Mouse (Mus musculus) ES-Bruce4 (cell line): ENCODE data around the gene Pld1. TPM values are rescaled to one million over a fixed set of nuclear protein-coding genes. Genes with fewer than 3 reads are reported as not detected.

Experiments used
- H3K27ac ChIP-seq: 2 replicates; pipeline ENCODE4 v1.5.1; 2012; ENCODE audit warnings: low read length, inconsistent platforms; ENCODE audit not compliant: insufficient read depth
- H3K27me3 ChIP-seq: 2 replicates; pipeline ENCODE4 v1.6.1; 2012; ENCODE audit warnings: mild to moderate bottlenecking, low read length, inconsistent platforms; ENCODE audit not compliant: control insufficient read depth, poor library complexity, insufficient read depth, severe bottlenecking
- H3K36me3 ChIP-seq: 2 replicates; pipeline ENCODE4 v1.6.1; 2012; ENCODE audit warnings: inconsistent platforms, mild to moderate bottlenecking, low read length, moderate library complexity; ENCODE audit not compliant: control insufficient read depth, poor library complexity, insufficient read depth, severe bottlenecking
- H3K4me1 ChIP-seq: one replicate; pipeline ENCODE4 v1.8.1; 2011; ENCODE audit warnings: low read length; ENCODE audit not compliant: control insufficient read depth, insufficient read depth
- H3K4me3 ChIP-seq: 2 replicates; pipeline ENCODE4 v1.5.1; 2011; ENCODE audit warnings: low read depth, mild to moderate bottlenecking, low read length
- H3K9ac ChIP-seq: 2 replicates; pipeline ENCODE4 v1.6.1; 2012; ENCODE audit warnings: low read depth, mild to moderate bottlenecking, inconsistent platforms; ENCODE audit not compliant: poor library complexity, severe bottlenecking
- H3K9me3 ChIP-seq: replicated peaks from 2 replicates; pipeline ENCODE4 v1.6.1; 2012; ENCODE audit warnings: mild to moderate bottlenecking, low read length, inconsistent platforms; ENCODE audit not compliant: control insufficient read depth, poor library complexity, insufficient read depth, severe bottlenecking
- CTCF ChIP-seq: IDR thresholded peaks from one replicate; pipeline ENCODE4 v1.8.1; 2011; ENCODE audit warnings: low read depth, low read length
- EP300 ChIP-seq: IDR thresholded peaks from 2 replicates; pipeline ENCODE4 v1.6.1; 2011; ENCODE audit warnings: low read depth, low read length; ENCODE audit not compliant: insufficient read depth
- POLR2A ChIP-seq: IDR thresholded peaks from one replicate; pipeline ENCODE4 v1.8.1; 2011; ENCODE audit warnings: low read length; ENCODE audit not compliant: insufficient read depth
- polyA plus RNA-seq: library from polyadenylated mRNA; stranded (reverse); fragments of >200 nt; gene quantifications from 2 replicates; pipeline ENCODE4 v1.2.4, GENCODE M21; 2011; ENCODE audit warnings: low read depth; ENCODE audit not compliant: missing spikeins, insufficient read depth, insufficient read length

Pld1 gene
- polyA plus RNA-seq, 1 experiment = 5.8 TPM

- no peaks in the 10 kb centered on the region for H3K27me3 ChIP-seq
- no peaks in the 10 kb centered on the region for H3K9me3 ChIP-seq
- H3K36me3 ChIP-seq = no peaks in the 10 kb centered on the region
- no peak overlapping the region for H3K9ac ChIP-seq
- no peak overlapping the region for H3K4me3 ChIP-seq
- H3K27ac ChIP-seq = no peak overlapping the region
- H3K4me1 ChIP-seq = no peaks in the 10 kb centered on the region
- TF ChIP-seq POLR2A (no peak), CTCF (no peak)
Observed at GRCm38 (mm10) chr3:27950726-27951125, 12.2 kb downstream of the Pld1 start.

DNA sequence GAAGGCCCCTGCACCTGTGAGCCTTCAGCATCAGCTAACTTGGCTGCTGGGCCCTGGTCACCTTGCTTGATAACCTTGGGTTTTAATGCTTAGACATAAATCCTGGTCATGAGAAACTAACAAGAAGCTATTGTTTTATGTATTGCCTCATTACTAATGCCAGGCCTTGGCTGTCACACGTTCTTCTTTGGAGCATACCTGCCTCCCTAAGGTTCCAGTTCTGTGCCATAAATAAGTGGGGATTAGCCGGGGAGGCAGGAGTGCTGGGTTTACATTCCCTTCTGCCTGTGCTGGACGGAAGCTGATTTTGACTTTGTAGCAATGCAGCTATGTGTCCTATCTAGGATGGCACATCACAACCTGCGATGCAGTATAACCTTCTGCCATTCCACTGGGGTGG lies 13.2 kb downstream of the Pld1 start:
- Histone ChIP-seq H3K27me3 (no peaks in the 10 kb centered on the region), H3K27ac (no peak overlapping the region), H3K4me3 (no peak overlapping the region), H3K9me3 (no peaks in the 10 kb centered on the region), H3K9ac (no peak overlapping the region), H3K36me3 (no peaks in the 10 kb centered on the region), H3K4me1 (no peaks in the 10 kb centered on the region)
- TF ChIP-seq CTCF (no peak), EP300 (no peak), POLR2A (no peak)

GRCm38 (mm10) chr3:27956006-27956405 lies 17.5 kb downstream of the Pld1 start:
- Histone ChIP-seq H3K4me1 (no peaks in the 10 kb centered on the region), H3K9ac (no peak overlapping the region), H3K36me3 (no peaks in the 10 kb centered on the region), H3K27me3 (no peaks in the 10 kb centered on the region), H3K4me3 (no peak overlapping the region), H3K27ac (no peak overlapping the region), H3K9me3 (no peaks in the 10 kb centered on the region)
- no peak for TF ChIP-seq POLR2A

DNA sequence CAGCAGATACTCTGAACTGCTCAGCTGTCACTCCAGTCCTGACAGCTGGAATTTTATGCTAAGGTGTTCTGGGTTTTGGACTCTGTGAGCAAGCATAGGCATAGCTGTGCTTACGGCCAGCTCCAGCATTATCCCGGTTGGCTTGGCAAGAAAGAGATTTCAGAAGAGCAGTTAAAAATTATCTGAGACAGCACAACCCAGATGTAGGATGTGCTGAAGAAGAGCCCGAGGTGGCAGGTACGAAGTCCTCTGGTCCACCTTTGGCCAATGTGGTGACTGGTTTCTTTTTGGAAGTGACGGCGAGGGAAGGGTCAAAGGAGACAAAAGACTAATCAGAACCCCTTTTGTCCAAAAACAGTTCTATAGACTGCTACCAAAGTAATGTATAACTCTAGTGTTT lies 20.7 kb downstream of the Pld1 start:
- Histone ChIP-seq H3K9ac (no peak overlapping the region), H3K27me3 (no peaks in the 10 kb centered on the region), H3K4me1 (no peaks in the 10 kb centered on the region), H3K36me3 (no peaks in the 10 kb centered on the region), H3K4me3 (no peak overlapping the region), H3K27ac (no peak overlapping the region), H3K9me3 (no peaks in the 10 kb centered on the region)
- TF ChIP-seq EP300 = no peak
- TF ChIP-seq CTCF = no peak
- no peak for TF ChIP-seq POLR2A

DNA sequence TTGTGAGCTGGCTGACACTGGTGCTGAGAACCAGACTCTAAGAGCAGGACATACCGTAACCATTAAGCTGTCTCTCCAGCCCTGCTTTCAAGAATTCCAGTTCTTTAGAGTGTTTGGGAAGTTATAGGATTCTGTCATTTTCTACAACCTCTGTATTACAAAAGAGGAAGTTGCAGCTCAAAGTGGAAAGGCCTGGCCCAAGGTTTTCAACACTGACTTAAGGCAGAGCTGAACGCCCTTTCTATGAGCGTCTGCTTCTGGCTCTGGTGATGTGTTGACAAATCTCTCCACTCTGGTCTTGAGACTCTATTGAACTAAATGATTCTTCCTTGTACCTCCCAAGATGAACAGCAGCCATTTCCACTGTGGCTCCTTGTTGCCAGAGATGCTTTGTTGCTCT lies 22.7 kb downstream of the Pld1 start:
- TF ChIP-seq EP300 (no peak), CTCF (no peak), POLR2A (no peak)

DNA sequence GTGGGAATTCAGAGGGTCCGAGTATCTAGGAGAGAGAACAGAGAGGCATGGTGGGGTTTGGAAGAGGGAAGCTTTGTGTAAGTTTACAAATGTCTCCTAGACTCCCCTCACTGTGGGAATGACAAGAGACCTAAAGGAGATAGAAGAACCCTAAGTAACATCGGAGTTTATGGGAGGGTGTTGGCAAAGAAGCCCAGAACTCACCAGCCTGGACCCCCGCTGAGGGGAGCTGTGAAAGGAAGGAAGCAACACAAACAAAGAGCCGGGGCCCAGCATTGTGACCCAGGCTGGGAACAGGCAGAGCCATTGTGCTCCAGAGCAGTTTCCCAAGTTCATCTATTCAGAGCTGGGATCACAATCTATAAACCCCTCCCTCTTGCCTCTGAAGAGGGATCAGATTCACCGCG lies 25.3 kb downstream of the Pld1 start:
- Histone ChIP-seq H3K4me3 (no peak overlapping the region), H3K27me3 (no peaks in the 10 kb centered on the region), H3K9ac (no peak overlapping the region), H3K27ac (no peak overlapping the region), H3K4me1 (no peaks in the 10 kb centered on the region), H3K9me3 (no peaks in the 10 kb centered on the region), H3K36me3 (no peaks in the 10 kb centered on the region)
- no peak for TF ChIP-seq POLR2A
- TF ChIP-seq CTCF = no peak
- no peak for TF ChIP-seq EP300

More for the DNA sequence above, 22.7 kb downstream of the Pld1 start:
- no peaks in the 10 kb centered on the region for H3K9me3 ChIP-seq
- H3K4me1 ChIP-seq = no peaks in the 10 kb centered on the region
- no peaks in the 10 kb centered on the region for H3K36me3 ChIP-seq
- H3K9ac ChIP-seq = no peak overlapping the region
- H3K4me3 ChIP-seq = no peak overlapping the region
- no peaks in the 10 kb centered on the region for H3K27me3 ChIP-seq
- no peak overlapping the region for H3K27ac ChIP-seq
